Mouse (Mus musculus) limb, embryonic 12.5 days (tissue): ENCODE results near the gene Tpm4. TPM values are rescaled to one million over a fixed set of nuclear protein-coding genes. Genes with fewer than 3 reads are reported as not detected.

Source experiments
- ATAC-seq: fragments of 200-750 bp; cut with Nextera tagmentation; 2 replicates; pipeline ENCODE4 v1.8.0; 2017; ENCODE audit warnings: low read depth, moderate TSS enrichment; ENCODE audit not compliant: insufficient number of reproducible peaks, insufficient read depth, low FRiP score, low TSS enrichment
- H3K27ac ChIP-seq: fragments of 300-500 bp; sonication (generic); 2 replicates; pipeline ENCODE4 v1.5.1; 2016; ENCODE audit warnings: mild to moderate bottlenecking, moderate library complexity
- H3K27me3 ChIP-seq: fragments of 300-500 bp; sonication (generic); 2 replicates; pipeline ENCODE4 v1.6.1; 2016; ENCODE audit warnings: mild to moderate bottlenecking, moderate library complexity
- H3K36me3 ChIP-seq: fragments of 300-500 bp; sonication (generic); 2 replicates; pipeline ENCODE4 v1.6.1; 2016; ENCODE audit warnings: mild to moderate bottlenecking, moderate library complexity
- H3K4me1 ChIP-seq: fragments of 300-500 bp; sonication (generic); replicated peaks from 2 replicates; pipeline ENCODE4 v1.6.1; 2016
- H3K4me2 ChIP-seq: fragments of 300-500 bp; sonication (generic); 2 replicates; pipeline ENCODE4 v1.6.1; 2016; ENCODE audit warnings: mild to moderate bottlenecking, moderate library complexity
- H3K4me3 ChIP-seq: fragments of 300-500 bp; sonication (generic); replicated peaks from 2 replicates; pipeline ENCODE4 v1.5.1; 2016; ENCODE audit warnings: mild to moderate bottlenecking
- H3K9ac ChIP-seq: fragments of 300-500 bp; sonication (generic); replicated peaks from 2 replicates; pipeline ENCODE4 v1.6.1; 2016; ENCODE audit warnings: mild to moderate bottlenecking, moderate library complexity
- H3K9me3 ChIP-seq: fragments of 300-500 bp; sonication (generic); 2 replicates; pipeline ENCODE4 v1.6.1; 2016; ENCODE audit warnings: mild to moderate bottlenecking, moderate library complexity
- WGBS: fragments of 180-500 bp; shearing (Covaris S2); methylation state at CpG from one replicate; pipeline ENCODE4 v1.1.7; 2016; 5-methylcytosine and 5-hydroxymethylcytosine counted together
- polyA plus RNA-seq: library from polyadenylated mRNA; unstranded; fragments of >200 nt; fragmentation: Nextera tagmentation; extraction: Ambion mirVana; gene quantifications from 2 replicates; pipeline ENCODE4 v1.2.1, GENCODE M21; 2016

Tpm4 gene
- polyA plus RNA-seq, 1 experiment from 2014 or later: 668 TPM

DNA sequence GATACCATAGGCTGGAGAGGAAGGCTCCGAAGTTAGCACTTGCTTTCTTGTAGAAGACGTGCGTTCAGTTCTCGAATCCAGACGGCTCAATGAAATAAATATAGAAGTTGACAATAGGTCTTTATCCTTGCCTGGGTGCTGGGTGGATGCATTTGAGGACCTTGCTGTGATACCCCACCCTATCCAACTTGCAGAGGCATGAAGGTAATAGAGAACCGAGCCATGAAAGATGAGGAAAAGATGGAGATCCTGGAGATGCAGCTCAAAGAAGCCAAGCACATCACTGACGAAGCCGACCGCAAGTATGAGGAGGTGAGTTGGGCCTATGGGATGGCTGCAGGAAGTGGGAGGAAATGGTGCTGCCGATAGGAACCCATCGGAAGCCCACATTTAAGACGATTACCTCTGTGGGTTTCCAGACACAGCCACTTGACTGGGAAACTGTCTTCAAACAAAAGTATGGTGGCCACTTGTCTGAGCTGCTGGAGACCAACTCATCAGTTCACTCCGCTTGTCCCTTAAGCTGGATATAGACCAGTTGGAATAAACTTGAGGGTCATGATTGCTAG is 8.6 kb downstream of the Tpm4 start:
- Histone ChIP-seq H3K4me2 (no peak overlapping the region), H3K27ac (no peak overlapping the region), H3K9ac (no peak overlapping the region), H3K36me3 (peaks cover 98% of the 10 kb centered on the region), H3K4me1 (no peaks in the 10 kb centered on the region), H3K27me3 (no peaks in the 10 kb centered on the region), H3K9me3 (no peaks in the 10 kb centered on the region), H3K4me3 (no peak overlapping the region)
- no peak for ATAC-seq
- WGBS: 96% methylated on average over 13 of the region's 13 CpGs

DNA sequence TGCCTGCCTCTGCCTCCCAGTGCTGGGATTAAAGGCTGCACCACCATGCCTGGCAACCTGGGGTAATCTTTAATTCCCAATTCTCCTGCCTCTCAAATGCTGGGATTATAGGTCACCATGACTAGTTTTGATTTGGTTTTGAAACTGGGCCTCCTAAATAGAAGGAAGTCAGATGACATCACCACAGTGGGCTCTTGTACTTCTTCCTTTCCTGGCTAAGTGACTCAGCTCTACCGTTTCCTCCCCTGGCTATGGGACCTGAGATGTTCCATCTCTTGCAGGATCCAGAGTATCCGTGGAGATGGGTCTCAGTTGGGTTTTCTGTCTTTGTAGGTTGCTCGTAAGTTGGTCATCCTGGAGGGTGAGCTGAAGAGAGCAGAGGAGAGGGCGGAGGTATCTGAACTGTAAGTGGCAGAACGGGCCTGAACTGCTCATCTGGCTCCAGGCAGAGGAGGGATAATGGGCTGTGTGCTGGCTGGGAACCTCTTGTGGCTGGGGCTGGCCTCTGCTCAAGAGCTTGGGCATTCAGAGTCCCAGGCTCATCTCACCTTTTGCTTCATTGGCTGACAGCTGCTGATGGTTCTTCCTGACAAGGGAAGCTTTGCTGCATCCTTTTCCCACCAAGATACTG is 9.7 kb downstream of the Tpm4 start:
- no peak for ATAC-seq
- Histone ChIP-seq H3K4me2 (no peak overlapping the region), H3K27me3 (no peaks in the 10 kb centered on the region), H3K36me3 (peaks cover 96% of the 10 kb centered on the region), H3K27ac (no peak overlapping the region), H3K4me3 (no peak overlapping the region), H3K9ac (no peak overlapping the region), H3K4me1 (no peaks in the 10 kb centered on the region), H3K9me3 (no peaks in the 10 kb centered on the region)
- 85% methylated on average over 5 of the region's 5 CpGs for WGBS

DNA sequence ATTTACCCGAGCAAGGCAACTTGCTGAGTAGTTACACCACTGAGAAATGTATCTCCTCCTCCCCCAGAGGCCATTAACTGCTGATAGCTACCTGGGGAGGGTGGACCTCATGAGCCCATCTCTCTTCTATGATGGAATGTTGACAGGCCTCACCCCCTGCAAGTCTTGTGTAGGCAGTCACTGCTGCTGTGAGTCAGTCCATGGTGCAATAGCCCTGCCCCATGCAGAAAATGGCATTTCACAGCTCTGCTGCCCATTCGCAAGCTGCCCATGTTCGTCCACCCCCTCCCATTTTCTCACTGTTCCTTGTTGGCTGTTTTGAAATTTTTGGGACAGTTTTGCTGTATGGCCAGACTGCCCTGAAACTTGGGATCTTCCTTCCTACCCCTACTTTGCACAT is 10.7 kb downstream of the Tpm4 start:
- 89% methylated on average over 3 of the region's 3 CpGs for WGBS
- peaks cover 96% of the 10 kb centered on the region for H3K36me3 ChIP-seq
- no peak overlapping the region for H3K9ac ChIP-seq
- no peaks in the 10 kb centered on the region for H3K4me1 ChIP-seq
- H3K4me2 ChIP-seq: no peak overlapping the region
- no peak overlapping the region for H3K27ac ChIP-seq
- no peaks in the 10 kb centered on the region for H3K27me3 ChIP-seq
- no peak overlapping the region for H3K4me3 ChIP-seq
- H3K9me3 ChIP-seq: no peaks in the 10 kb centered on the region
- no peak for ATAC-seq

DNA sequence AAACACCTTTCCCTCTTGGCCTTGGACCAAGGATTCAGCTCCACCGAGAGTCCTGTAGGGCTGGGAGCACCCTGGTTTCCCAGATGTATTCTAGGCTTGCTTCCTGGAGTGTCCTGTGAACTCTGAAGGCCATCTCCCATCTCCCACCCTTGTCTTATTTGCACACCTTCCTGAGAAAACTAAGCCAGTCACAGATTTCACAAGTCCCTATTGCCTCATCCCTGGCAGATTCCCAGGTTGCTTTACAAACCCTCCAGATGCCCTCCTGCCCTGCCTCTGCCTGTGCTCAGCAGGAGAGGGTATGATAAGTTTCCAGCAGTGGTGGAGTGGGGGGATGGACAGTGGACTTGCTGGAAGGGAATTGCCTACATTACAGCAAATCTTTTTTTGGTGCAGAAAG is 11.3 kb downstream of the Tpm4 start:
- Histone ChIP-seq H3K9me3 (no peaks in the 10 kb centered on the region), H3K4me1 (no peaks in the 10 kb centered on the region), H3K36me3 (peaks cover 96% of the 10 kb centered on the region), H3K27ac (0 out of 2 replicates have a peak overlapping the region, but pooled peaks have one; percentile 2), H3K9ac (no peak overlapping the region), H3K4me3 (no peak overlapping the region), H3K27me3 (no peaks in the 10 kb centered on the region), H3K4me2 (no peak overlapping the region)
- WGBS: 81% methylated on average over 1 of the region's 1 CpGs
- no peak for ATAC-seq

DNA sequence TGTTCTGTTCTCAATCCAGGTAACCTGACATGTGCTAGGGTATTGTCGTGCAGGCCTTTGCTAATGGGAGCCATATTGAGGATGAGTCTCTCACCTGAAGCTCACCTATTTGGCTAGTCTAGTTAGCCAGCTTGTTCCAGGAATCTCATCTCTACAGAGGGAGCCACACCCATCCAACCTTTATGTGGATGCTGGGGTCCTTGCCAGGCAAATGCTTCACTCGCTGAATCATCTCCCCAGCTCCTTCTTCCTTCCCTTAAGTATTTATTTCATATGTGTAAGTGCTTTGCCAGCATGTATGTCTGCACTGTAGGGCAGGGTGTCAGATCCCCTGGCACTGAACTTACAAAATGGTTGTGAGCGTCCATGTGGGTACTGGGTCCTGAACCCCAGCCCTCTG is 11.8 kb downstream of the Tpm4 start:
- ATAC-seq: no peak
- H3K9me3 ChIP-seq: no peaks in the 10 kb centered on the region
- H3K27ac ChIP-seq: 0 out of 2 replicates have a peak overlapping the region, but pooled peaks have one; percentile 2
- H3K27me3 ChIP-seq: no peaks in the 10 kb centered on the region
- H3K4me2 ChIP-seq: no peak overlapping the region
- H3K4me1 ChIP-seq: no peaks in the 10 kb centered on the region
- WGBS: 90% methylated on average over 3 of the region's 3 CpGs
- no peak overlapping the region for H3K4me3 ChIP-seq
- no peak overlapping the region for H3K9ac ChIP-seq
- H3K36me3 ChIP-seq: peaks cover 96% of the 10 kb centered on the region

DNA sequence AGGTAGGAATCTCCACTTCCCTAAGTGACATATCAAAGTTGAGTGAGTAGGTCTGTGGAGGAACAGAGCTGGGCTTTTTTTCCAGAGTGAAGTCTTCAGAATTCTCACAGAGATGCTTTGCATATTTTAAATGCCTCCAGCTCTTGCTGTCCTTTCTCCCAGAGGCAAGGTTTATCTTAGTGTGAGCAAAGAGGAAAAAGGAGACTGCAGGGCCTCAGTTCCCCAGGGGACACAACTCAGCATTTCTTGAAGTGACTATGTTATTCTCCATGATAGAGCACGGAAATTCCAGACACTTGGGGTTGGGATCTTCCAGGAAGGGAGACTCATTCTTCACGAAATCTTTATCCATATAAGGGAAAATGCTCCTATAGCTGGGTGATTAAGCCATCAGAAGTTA is 12.5 kb downstream of the Tpm4 start:
- ATAC-seq: no peak
- WGBS: 84% methylated on average over 2 of the region's 2 CpGs
- H3K27ac ChIP-seq: no peak overlapping the region
- no peak overlapping the region for H3K4me3 ChIP-seq
- H3K4me2 ChIP-seq: no peak overlapping the region
- no peaks in the 10 kb centered on the region for H3K4me1 ChIP-seq
- H3K9ac ChIP-seq: no peak overlapping the region
- no peaks in the 10 kb centered on the region for H3K9me3 ChIP-seq
- peaks cover 96% of the 10 kb centered on the region for H3K36me3 ChIP-seq
- H3K27me3 ChIP-seq: no peaks in the 10 kb centered on the region

DNA sequence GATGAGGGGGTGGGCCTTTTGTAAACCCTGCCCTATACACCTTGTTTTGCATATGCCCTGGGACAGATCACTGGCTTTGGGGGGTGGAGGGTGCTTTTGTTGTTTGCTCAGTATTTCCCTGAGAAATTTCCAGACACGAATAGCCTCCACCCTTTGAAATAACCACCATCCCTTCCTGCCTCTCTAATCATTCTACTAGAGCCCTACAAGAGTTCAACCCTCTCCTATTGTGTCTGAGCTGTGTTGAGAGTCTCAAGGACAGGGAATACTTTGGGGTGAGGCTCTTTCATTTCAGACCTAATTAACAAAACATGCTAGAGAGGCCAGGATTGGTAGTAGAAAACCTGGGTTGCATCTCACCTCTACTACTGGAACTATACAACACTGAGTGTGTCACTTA is 14.3 kb downstream of the Tpm4 start:
- Histone ChIP-seq H3K36me3 (peaks cover 95% of the 10 kb centered on the region), H3K4me2 (no peak overlapping the region), H3K4me1 (no peaks in the 10 kb centered on the region), H3K27me3 (no peaks in the 10 kb centered on the region), H3K9ac (no peak overlapping the region), H3K9me3 (no peaks in the 10 kb centered on the region), H3K4me3 (no peak overlapping the region), H3K27ac (no peak overlapping the region)
- 90% methylated on average over 1 of the region's 1 CpGs for WGBS
- no peak for ATAC-seq

DNA sequence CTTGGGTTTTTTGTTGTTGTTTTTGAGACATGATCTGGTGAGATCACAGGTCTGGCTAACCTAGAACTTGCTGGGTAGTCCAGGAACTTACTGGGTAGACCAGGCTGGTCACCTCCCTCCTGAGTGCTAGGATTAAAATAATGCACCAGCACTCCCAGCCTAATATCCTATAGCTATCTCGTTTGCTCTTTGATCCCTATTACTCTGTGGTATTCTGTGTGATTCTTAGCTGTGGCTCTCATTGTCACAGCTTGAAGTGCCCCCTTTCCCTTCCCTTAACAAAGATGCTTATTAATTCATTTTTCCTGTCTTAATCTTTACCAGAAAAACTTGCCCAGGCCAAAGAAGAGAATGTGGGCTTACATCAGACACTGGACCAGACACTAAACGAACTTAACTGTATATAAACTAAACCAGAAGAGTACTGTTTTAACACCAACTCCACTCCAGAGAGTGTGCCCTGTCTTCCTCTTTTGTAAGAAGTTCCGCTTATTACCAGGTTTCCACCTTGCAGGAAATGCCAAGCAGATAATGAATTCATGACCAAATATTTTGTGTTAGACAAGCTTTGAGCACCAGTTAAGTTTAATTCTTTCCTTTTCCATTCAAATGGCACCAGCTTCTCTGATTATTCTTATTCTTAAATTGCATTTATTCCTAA is 16.8 kb downstream of the Tpm4 start:
- Histone ChIP-seq H3K4me3 (no peak overlapping the region), H3K4me1 (no peaks in the 10 kb centered on the region), H3K27ac (no peak overlapping the region), H3K9me3 (no peaks in the 10 kb centered on the region), H3K9ac (no peak overlapping the region), H3K36me3 (peaks cover 74% of the 10 kb centered on the region), H3K4me2 (no peak overlapping the region), H3K27me3 (no peaks in the 10 kb centered on the region)
- no peak for ATAC-seq
- 93% methylated on average over 3 of the region's 3 CpGs for WGBS

DNA sequence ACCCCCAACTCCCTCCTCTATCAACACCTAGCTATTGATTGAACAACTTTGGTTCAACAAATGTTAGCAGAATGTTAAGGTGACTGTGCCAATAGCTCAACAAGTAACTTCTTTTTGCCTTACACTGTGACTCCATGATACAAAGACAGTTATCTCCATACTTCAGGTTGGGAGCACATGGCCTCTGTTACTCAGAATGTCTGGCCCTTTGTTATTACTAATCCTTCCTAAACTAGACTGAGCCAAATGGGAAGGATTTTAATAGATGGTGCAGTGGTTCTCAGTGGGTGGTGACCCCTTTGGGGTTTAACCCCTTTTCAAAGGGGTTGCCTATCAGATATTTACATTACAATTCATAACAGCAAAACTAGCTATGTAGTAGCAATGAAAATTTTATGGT is 18.6 kb downstream of the Tpm4 start:
- Histone ChIP-seq H3K4me1 (no peaks in the 10 kb centered on the region), H3K27ac (no peak overlapping the region), H3K4me2 (no peak overlapping the region), H3K9me3 (no peaks in the 10 kb centered on the region), H3K36me3 (peaks cover 57% of the 10 kb centered on the region), H3K9ac (no peak overlapping the region), H3K4me3 (no peak overlapping the region), H3K27me3 (no peaks in the 10 kb centered on the region)
- ATAC-seq: no peak

DNA sequence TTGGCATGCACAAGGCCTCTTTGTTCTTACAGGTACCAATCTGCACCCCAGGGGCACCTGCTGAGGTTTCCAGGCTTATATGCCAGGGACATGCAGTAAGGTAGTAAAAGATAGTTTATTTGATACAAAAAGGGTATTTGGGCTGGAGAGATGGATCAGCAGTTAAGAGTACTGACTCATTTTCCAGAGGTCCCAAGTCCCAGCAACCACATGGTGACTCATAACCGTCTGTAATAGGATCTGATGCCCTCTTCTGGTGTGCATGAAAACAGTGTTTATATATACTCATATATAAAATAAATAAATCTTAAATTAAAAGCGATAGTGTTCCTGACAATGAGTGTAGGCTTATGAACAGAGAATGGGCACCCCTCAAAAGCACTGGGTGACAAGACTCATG is 23.3 kb downstream of the Tpm4 start:
- Histone ChIP-seq H3K4me2 (no peak overlapping the region), H3K4me1 (peaks cover 18% of the 10 kb centered on the region), H3K27ac (no peak overlapping the region), H3K36me3 (peaks cover 12% of the 10 kb centered on the region), H3K9ac (no peak overlapping the region), H3K4me3 (no peak overlapping the region), H3K9me3 (no peaks in the 10 kb centered on the region), H3K27me3 (no peaks in the 10 kb centered on the region)
- WGBS: 90% methylated on average over 2 of the region's 2 CpGs
- ATAC-seq: no peak

DNA sequence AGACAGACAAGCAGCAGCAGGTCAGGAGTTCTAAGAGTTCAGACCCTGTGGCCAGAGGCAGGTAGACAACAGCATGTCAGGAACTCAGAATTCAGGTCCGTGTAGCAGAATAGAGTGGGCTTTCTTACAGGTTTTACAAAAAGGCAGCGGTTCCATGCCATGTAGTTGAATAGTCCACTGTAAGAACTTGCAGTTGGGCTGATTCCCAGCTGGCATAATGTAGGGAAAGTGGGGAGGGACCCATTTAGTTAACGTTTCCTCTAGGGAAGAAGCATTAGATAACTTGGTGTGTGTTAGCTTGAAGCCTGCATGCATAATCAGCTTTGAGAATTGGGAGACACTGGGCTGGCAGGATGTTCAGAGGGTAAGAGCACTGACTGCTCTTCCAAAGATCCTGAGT is 24.0 kb downstream of the Tpm4 start:
- H3K4me2 ChIP-seq: no peak overlapping the region
- no peak overlapping the region for H3K4me3 ChIP-seq
- no peak overlapping the region for H3K27ac ChIP-seq
- no peak overlapping the region for H3K9ac ChIP-seq
- H3K9me3 ChIP-seq: no peaks in the 10 kb centered on the region
- peaks cover 6% of the 10 kb centered on the region for H3K36me3 ChIP-seq
- H3K4me1 ChIP-seq: peaks cover 18% of the 10 kb centered on the region
- ATAC-seq: no peak
- 83% methylated on average over 3 of the region's 3 CpGs for WGBS
- no peaks in the 10 kb centered on the region for H3K27me3 ChIP-seq

DNA sequence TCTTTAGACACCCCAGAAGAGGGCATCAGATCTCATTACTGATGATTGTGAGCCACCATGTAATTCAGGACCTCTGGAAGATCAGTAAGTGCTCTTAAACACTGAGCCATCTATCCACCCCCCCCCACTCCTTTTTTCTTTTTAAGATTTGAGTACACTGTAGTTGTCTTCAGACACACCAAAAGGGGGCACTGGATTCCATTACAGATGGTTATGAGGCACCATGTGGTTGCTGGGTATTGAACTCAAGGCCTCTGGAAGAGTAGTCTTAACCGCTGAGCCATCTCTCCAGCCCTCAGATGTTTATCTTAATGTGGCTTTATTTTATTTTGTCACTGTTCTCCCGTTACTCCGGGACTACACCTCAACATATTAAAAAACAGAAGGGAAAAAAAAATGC is 25.2 kb downstream of the Tpm4 start:
- Histone ChIP-seq H3K27ac (no peak overlapping the region), H3K4me3 (peak overlapping the region; percentile 40), H3K27me3 (no peaks in the 10 kb centered on the region), H3K4me2 (peak overlapping the region; percentile 59), H3K4me1 (peaks cover 18% of the 10 kb centered on the region), H3K36me3 (peaks cover 9% of the 10 kb centered on the region), H3K9me3 (no peaks in the 10 kb centered on the region), H3K9ac (no peak overlapping the region)
- no peak for ATAC-seq
- WGBS: 75% methylated on average over 3 of the region's 3 CpGs
